Mouse (Mus musculus): ENCODE measurements around the gene Arhgap10.

DNA sequence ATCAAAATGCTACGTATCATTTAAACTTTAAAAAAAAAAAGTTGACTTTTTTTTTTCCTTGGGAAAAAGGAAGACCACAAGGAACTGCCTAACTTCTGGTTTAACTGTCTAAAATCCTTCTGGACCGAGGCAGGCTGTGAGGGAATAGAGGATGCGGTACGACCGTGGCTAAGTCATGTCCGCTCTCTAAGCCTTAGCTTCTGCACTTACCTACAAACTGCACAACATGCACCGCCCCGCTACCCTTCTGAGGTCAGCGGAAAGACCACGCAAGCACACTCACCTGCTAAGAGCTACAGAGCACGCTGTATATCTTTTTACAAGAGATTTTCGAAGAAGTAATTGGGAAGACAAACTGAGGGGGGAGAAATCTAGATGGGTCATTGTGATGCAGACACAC lies 186.6 kb downstream of the Arhgap10 start:
- no peak for TF ChIP-seq POLR2A (IDR thresholded peaks at IDR 0.05; ENCODE audit: borderline replicate concordance, low read depth, low read length)
- no peak for TF ChIP-seq CTCF (IDR thresholded peaks at IDR 0.05; ENCODE audit: low read depth, low read length)
